Mouse (Mus musculus): Measurements from ENCODE around the gene Tnfsf14. TPM values are rescaled to one million over a fixed set of nuclear protein-coding genes. Genes with fewer than 3 reads are reported as not detected.

Tnfsf14 gene
- polyA plus RNA-seq, 1 experiment from 2014 or later = 1.3 TPM

- Histone ChIP-seq H3K36me3 (replicated peaks) (peaks cover 11% of the 10 kb centered on the region; the same call in 1 of the 2 replicates), H3K4me3 (replicated peaks) (peak within 1 kb of the TSS; percentile 49), H3K9me3 (replicated peaks) (no peaks in the 10 kb centered on the region), H3K4me1 (replicated peaks) (peaks cover 50% of the 10 kb centered on the region), H3K4me2 (peak within 1 kb of the TSS; percentile 52), H3K9ac (0 out of 2 replicates have a peak within 1 kb of the TSS, but pooled peaks have one; percentile 18), H3K27ac (replicated peaks) (peak within 1 kb of the TSS; percentile 61), H3K27me3 (no peaks in the 10 kb centered on the region; the same call in 1 of the 2 replicates)
- peak; percentile 59 for ATAC-seq (ENCODE audit: insufficient read depth)
- 34% methylated on average over 3 of the region's 3 CpGs for WGBS (ENCODE audit: insufficient replicate concordance)
Observed at GRCm38 (mm10) chr17:57228014-57228413, 34.0 kb upstream of the Tnfsf14 start, which contains the start of gene C3. Gene C3, minus strand, starts transcription at chr17:57228136.

- 61% methylated on average over 2 of the region's 2 CpGs for WGBS (ENCODE audit: insufficient replicate concordance)
- Histone ChIP-seq H3K36me3 (replicated peaks) (peaks cover 11% of the 10 kb centered on the region; the same call in 1 of the 2 replicates), H3K9me3 (replicated peaks) (no peaks in the 10 kb centered on the region), H3K4me1 (replicated peaks) (peaks cover 53% of the 10 kb centered on the region), H3K27me3 (no peaks in the 10 kb centered on the region; the same call in 1 of the 2 replicates), H3K9ac (no peak overlapping the region), H3K27ac (replicated peaks) (peak overlapping the region; percentile 61; the same call in 1 of the 2 replicates), H3K4me2 (peak overlapping the region; percentile 52), H3K4me3 (replicated peaks) (peak overlapping the region; percentile 49)
- no peak for ATAC-seq (ENCODE audit: insufficient read depth)
Observed at GRCm38 (mm10) chr17:57227468-57227867, 33.5 kb upstream of the Tnfsf14 start.

- Histone ChIP-seq H3K4me3 (replicated peaks) (no peak overlapping the region), H3K9ac (no peak overlapping the region), H3K27ac (replicated peaks) (no peak overlapping the region), H3K4me2 (no peak overlapping the region), H3K4me1 (replicated peaks) (peaks cover 35% of the 10 kb centered on the region), H3K9me3 (replicated peaks) (no peaks in the 10 kb centered on the region), H3K27me3 (no peaks in the 10 kb centered on the region; the same call in 1 of the 2 replicates), H3K36me3 (replicated peaks) (peaks cover 29% of the 10 kb centered on the region)
- 32% methylated on average over 9 of the region's 9 CpGs for WGBS (ENCODE audit: insufficient replicate concordance)
- ATAC-seq (ENCODE audit: insufficient read depth) = no peak
Observed at GRCm38 (mm10) chr17:57223313-57223712, 29.3 kb upstream of the Tnfsf14 start.

GRCm38 (mm10) chr17:57221911-57222310 lies 27.9 kb upstream of the Tnfsf14 start:
- no peak for ATAC-seq (ENCODE audit: insufficient read depth)
- H3K36me3 ChIP-seq (replicated peaks) = peaks cover 36% of the 10 kb centered on the region

GRCm38 (mm10) chr17:57219884-57220207 lies 25.9 kb upstream of the Tnfsf14 start:
- H3K9me3 ChIP-seq (replicated peaks) = no peaks in the 10 kb centered on the region
- H3K4me2 ChIP-seq = no peak overlapping the region
- peaks cover 34% of the 10 kb centered on the region for H3K36me3 ChIP-seq (replicated peaks)

More at GRCm38 (mm10) chr17:57221911-57222310, 27.9 kb upstream of the Tnfsf14 start:
- H3K9ac ChIP-seq = no peak overlapping the region
- H3K4me3 ChIP-seq (replicated peaks) = no peak overlapping the region
- no peak overlapping the region for H3K27ac ChIP-seq (replicated peaks)
- WGBS (ENCODE audit: insufficient replicate concordance) = 46% methylated on average over 4 of the region's 4 CpGs
- H3K4me2 ChIP-seq = no peak overlapping the region
- H3K27me3 ChIP-seq = no peaks in the 10 kb centered on the region; the same call in 1 of the 2 replicates
- H3K9me3 ChIP-seq (replicated peaks) = no peaks in the 10 kb centered on the region
- H3K4me1 ChIP-seq (replicated peaks) = peaks cover 35% of the 10 kb centered on the region

GRCm38 (mm10) chr17:57219167-57219883 lies 25.3 kb upstream of the Tnfsf14 start:
- ATAC-seq (ENCODE audit: insufficient read depth) = no peak
- H3K4me2 ChIP-seq = no peak overlapping the region
- H3K4me3 ChIP-seq (replicated peaks) = no peak overlapping the region
- no peak overlapping the region for H3K27ac ChIP-seq (replicated peaks)
- H3K9ac ChIP-seq = no peak overlapping the region
- WGBS (ENCODE audit: insufficient replicate concordance) = 23% methylated on average over 11 of the region's 11 CpGs
- H3K9me3 ChIP-seq (replicated peaks) = no peaks in the 10 kb centered on the region
- no peaks in the 10 kb centered on the region; the same call in 1 of the 2 replicates for H3K27me3 ChIP-seq
- H3K36me3 ChIP-seq (replicated peaks) = peaks cover 31% of the 10 kb centered on the region
- peaks cover 25% of the 10 kb centered on the region for H3K4me1 ChIP-seq (replicated peaks)

More at GRCm38 (mm10) chr17:57219884-57220207, 25.9 kb upstream of the Tnfsf14 start:
- Histone ChIP-seq H3K9ac (no peak overlapping the region), H3K27me3 (no peaks in the 10 kb centered on the region; the same call in 1 of the 2 replicates), H3K4me3 (replicated peaks) (no peak overlapping the region), H3K4me1 (replicated peaks) (peaks cover 29% of the 10 kb centered on the region), H3K27ac (replicated peaks) (no peak overlapping the region)
- WGBS (ENCODE audit: insufficient replicate concordance) = 16% methylated on average over 3 of the region's 3 CpGs
- no peak for ATAC-seq (ENCODE audit: insufficient read depth)

- peaks cover 15% of the 10 kb centered on the region for H3K4me1 ChIP-seq (replicated peaks)
- no peak overlapping the region for H3K27ac ChIP-seq (replicated peaks)
- no peaks in the 10 kb centered on the region for H3K27me3 ChIP-seq
- no peaks in the 10 kb centered on the region for H3K9me3 ChIP-seq (replicated peaks)
- H3K9ac ChIP-seq = no peak overlapping the region
- no peak overlapping the region for H3K4me2 ChIP-seq
- H3K4me3 ChIP-seq (replicated peaks) = no peak overlapping the region
- H3K36me3 ChIP-seq (replicated peaks) = peaks cover 30% of the 10 kb centered on the region
- 68% methylated on average over 11 of the region's 12 CpGs for WGBS (ENCODE audit: insufficient replicate concordance)
- no peak for ATAC-seq (ENCODE audit: insufficient read depth)
Observed at GRCm38 (mm10) chr17:57218335-57218900, 24.4 kb upstream of the Tnfsf14 start.

- no peak overlapping the region for H3K4me2 ChIP-seq
- H3K4me3 ChIP-seq (replicated peaks) = no peak overlapping the region
- H3K36me3 ChIP-seq (replicated peaks) = peaks cover 37% of the 10 kb centered on the region
- peaks cover 7% of the 10 kb centered on the region for H3K4me1 ChIP-seq (replicated peaks)
- no peak overlapping the region for H3K27ac ChIP-seq (replicated peaks)
- H3K9me3 ChIP-seq (replicated peaks) = no peaks in the 10 kb centered on the region
- 34% methylated on average over 13 of the region's 13 CpGs for WGBS (ENCODE audit: insufficient replicate concordance)
- ATAC-seq (ENCODE audit: insufficient read depth) = no peak
- no peak overlapping the region for H3K9ac ChIP-seq
- no peaks in the 10 kb centered on the region for H3K27me3 ChIP-seq
Observed at GRCm38 (mm10) chr17:57214676-57215387, 20.9 kb upstream of the Tnfsf14 start.

GRCm38 (mm10) chr17:57211501-57211900 lies 17.5 kb upstream of the Tnfsf14 start:
- peaks cover 46% of the 10 kb centered on the region for H3K36me3 ChIP-seq (replicated peaks)

GRCm38 (mm10) chr17:57209330-57209729 lies 15.4 kb upstream of the Tnfsf14 start:
- Histone ChIP-seq H3K4me2 (no peak overlapping the region), H3K4me3 (replicated peaks) (no peak overlapping the region), H3K9me3 (replicated peaks) (no peaks in the 10 kb centered on the region), H3K9ac (no peak overlapping the region), H3K27me3 (no peaks in the 10 kb centered on the region), H3K4me1 (replicated peaks) (peaks cover 9% of the 10 kb centered on the region; the same call in 1 of the 2 replicates), H3K27ac (replicated peaks) (no peak overlapping the region), H3K36me3 (replicated peaks) (peaks cover 61% of the 10 kb centered on the region)
- ATAC-seq (ENCODE audit: insufficient read depth) = no peak
- 30% methylated on average over 4 of the region's 4 CpGs for WGBS (ENCODE audit: insufficient replicate concordance)

More at GRCm38 (mm10) chr17:57211501-57211900, 17.5 kb upstream of the Tnfsf14 start:
- Histone ChIP-seq H3K9me3 (replicated peaks) (no peaks in the 10 kb centered on the region), H3K27me3 (no peaks in the 10 kb centered on the region), H3K27ac (replicated peaks) (no peak overlapping the region), H3K4me1 (replicated peaks) (no peaks in the 10 kb centered on the region), H3K4me2 (no peak overlapping the region), H3K4me3 (replicated peaks) (no peak overlapping the region), H3K9ac (no peak overlapping the region)
- 0 out of 2 replicates have a peak, but pooled peaks have one; percentile 20 for ATAC-seq (ENCODE audit: insufficient read depth)
- WGBS (ENCODE audit: insufficient replicate concordance) = 58% methylated on average over 9 of the region's 9 CpGs

- ATAC-seq (ENCODE audit: insufficient read depth) = no peak
- no peak overlapping the region for H3K4me3 ChIP-seq (replicated peaks)
- H3K9ac ChIP-seq = no peak overlapping the region
- no peaks in the 10 kb centered on the region for H3K27me3 ChIP-seq
- no peak overlapping the region for H3K4me2 ChIP-seq
- H3K36me3 ChIP-seq (replicated peaks) = peaks cover 59% of the 10 kb centered on the region
- no peak overlapping the region for H3K27ac ChIP-seq (replicated peaks)
- 72% methylated on average over 3 of the region's 3 CpGs for WGBS (ENCODE audit: insufficient replicate concordance)
- no peaks in the 10 kb centered on the region for H3K9me3 ChIP-seq (replicated peaks)
- H3K4me1 ChIP-seq (replicated peaks) = peaks cover 15% of the 10 kb centered on the region
Observed at GRCm38 (mm10) chr17:57207938-57208337, 14.0 kb upstream of the Tnfsf14 start.
